Mouse (Mus musculus) megakaryocyte, adult 5-6 weeks (primary cell): Measurements from ENCODE around the gene Fam186a. TPM values are rescaled to one million over a fixed set of nuclear protein-coding genes. Genes with fewer than 3 reads are reported as not detected.
"Not testable (repeated sequence)": the region's sequence is repeated elsewhere in the genome, so short reads cannot be mapped to it uniquely, and the experiment has no call there.

Source experiments
- ATAC-seq: 2 replicates; pipeline ENCODE4 v1.8.0; 2016; ENCODE audit warnings: mild to moderate bottlenecking, inconsistent platforms; ENCODE audit not compliant: poor library complexity, severe bottlenecking
- total RNA-seq, 2 experiments: library from RNA; stranded (forward) in 1 of 2; stranded (reverse) in 1 of 2; fragments of 153-499, 151-499 nt in 1 of 2; fragments of 221-1000, 200-1000 nt in 1 of 2; gene quantifications; 2 replicates each; pipeline versions ENCODE4 v1.2.3 to v1.2.4; 2015 to 2017

The Fam186a gene
- total RNA-seq, 2 experiments from 2014 or later, result not detected

GRCm38 (mm10) chr15:99936659-99937058, 30.2 kb downstream of the Fam186a start:
- ATAC-seq, result no peak

GRCm38 (mm10) chr15:99934501-99934900, 32.4 kb downstream of the Fam186a start:
- no peak for ATAC-seq

- no peak for ATAC-seq
Measured at GRCm38 (mm10) chr15:99931231-99931630, 35.6 kb downstream of the Fam186a start.

GRCm38 (mm10) chr15:99919601-99920158, 47.2 kb downstream of the Fam186a start:
- no peak for ATAC-seq

- ATAC-seq, result no peak
Measured at GRCm38 (mm10) chr15:99917264-99917663, 49.6 kb downstream of the Fam186a start.

GRCm38 (mm10) chr15:99914613-99915012, 52.2 kb downstream of the Fam186a start:
- no peak for ATAC-seq

- ATAC-seq, result no peak
Measured at GRCm38 (mm10) chr15:99911785-99912184, 55.1 kb downstream of the Fam186a start.

GRCm38 (mm10) chr15:99909339-99909996, 57.4 kb downstream of the Fam186a start:
- 0 out of 2 replicates have a peak, but pooled peaks have one; percentile 49 for ATAC-seq

GRCm38 (mm10) chr15:99907514-99907913, 59.3 kb downstream of the Fam186a start:
- ATAC-seq, result no peak

- no peak for ATAC-seq
Measured at GRCm38 (mm10) chr15:99907041-99907440, 59.8 kb downstream of the Fam186a start.

- ATAC-seq, result no peak
Measured at GRCm38 (mm10) chr15:99904841-99905240, 62.0 kb downstream of the Fam186a start.

GRCm38 (mm10) chr15:99904333-99904732, 62.5 kb downstream of the Fam186a start:
- peak; percentile 66 for ATAC-seq

- no peak for ATAC-seq
Measured at GRCm38 (mm10) chr15:99903227-99903626, 63.6 kb downstream of the Fam186a start.

- no peak for ATAC-seq
Measured at GRCm38 (mm10) chr15:99902786-99903185, 64.1 kb downstream of the Fam186a start.

- no peak for ATAC-seq
Measured at GRCm38 (mm10) chr15:99896621-99897020, 70.2 kb downstream of the Fam186a start.

GRCm38 (mm10) chr15:99891355-99891754, 75.5 kb downstream of the Fam186a start:
- ATAC-seq, result no peak

GRCm38 (mm10) chr15:99890412-99891236, 76.2 kb downstream of the Fam186a start:
- no peak for ATAC-seq

GRCm38 (mm10) chr15:99889275-99889874, 77.5 kb downstream of the Fam186a start:
- no peak for ATAC-seq

- ATAC-seq, result not testable (repeated sequence)
Measured at GRCm38 (mm10) chr15:99887130-99887529, 79.7 kb downstream of the Fam186a start.

- no peak for ATAC-seq
Measured at GRCm38 (mm10) chr15:99884038-99884437, 82.8 kb downstream of the Fam186a start.

GRCm38 (mm10) chr15:99878541-99878940, 88.3 kb downstream of the Fam186a start:
- ATAC-seq, result no peak
